Mouse (Mus musculus): ENCODE data around the gene Podxl2. TPM values are rescaled to one million over a fixed set of nuclear protein-coding genes. Genes with fewer than 3 reads are reported as not detected.

Gene Podxl2
- polyA plus RNA-seq, 1 experiment from 2014 or later: 1.6 TPM

- H3K4me2 ChIP-seq (ENCODE audit: low read depth, low read length): peak overlapping the region; percentile 71
- H3K27ac ChIP-seq (ENCODE audit: low read length): peak overlapping the region; percentile 45
- WGBS (ENCODE audit: insufficient replicate concordance): 63% methylated on average over 7 of the region's 7 CpGs
- peak overlapping the region; percentile 74 for H3K4me3 ChIP-seq (ENCODE audit: low read depth, low read length)
- no peak for ATAC-seq (ENCODE audit: low read depth)
- H3K9ac ChIP-seq (ENCODE audit: low read depth, low read length): peak overlapping the region; percentile 67
- peaks cover 43% of the 10 kb centered on the region for H3K4me1 ChIP-seq (ENCODE audit: control insufficient read depth, low read depth, low read length)
- H3K36me3 ChIP-seq (ENCODE audit: control insufficient read depth, insufficient read depth): peaks cover 47% of the 10 kb centered on the region
- no peaks in the 10 kb centered on the region for H3K9me3 ChIP-seq (replicated peaks; ENCODE audit: control insufficient read depth, low read length)
- no peaks in the 10 kb centered on the region for H3K27me3 ChIP-seq (ENCODE audit: control insufficient read depth, insufficient read depth, low read depth, low read length)
Measured at GRCm38 (mm10) chr6:88897246-88897645, 22.4 kb upstream of the Podxl2 start.

DNA sequence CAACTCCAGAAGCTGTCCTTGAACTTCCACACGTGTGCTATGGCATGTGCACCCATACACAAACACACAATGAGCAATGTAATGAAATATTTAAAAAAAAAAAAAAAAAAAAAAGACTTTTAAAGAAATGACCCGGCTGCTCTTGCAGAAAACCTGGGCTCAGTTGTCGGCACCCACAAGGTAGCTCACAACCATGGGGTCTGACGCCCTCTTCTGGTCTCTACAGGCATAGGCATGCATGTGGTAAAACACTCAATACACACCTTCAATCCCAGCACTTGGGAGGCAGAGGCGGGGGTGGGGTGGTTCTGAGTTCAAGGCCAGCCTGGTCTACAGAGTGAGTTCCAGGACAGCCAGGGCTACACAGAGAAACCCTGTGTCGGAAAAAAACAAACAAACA lies 21.1 kb upstream of the Podxl2 start:
- Histone ChIP-seq H3K36me3 (ENCODE audit: control insufficient read depth, insufficient read depth) (peaks cover 60% of the 10 kb centered on the region), H3K9ac (ENCODE audit: low read depth, low read length) (no peak overlapping the region; the same call in 1 of the 2 replicates), H3K4me1 (ENCODE audit: control insufficient read depth, low read depth, low read length) (peaks cover 36% of the 10 kb centered on the region), H3K27ac (ENCODE audit: low read length) (no peak overlapping the region), H3K4me3 (ENCODE audit: low read depth, low read length) (0 out of 2 replicates have a peak overlapping the region, but pooled peaks have one; percentile 7), H3K27me3 (ENCODE audit: control insufficient read depth, insufficient read depth, low read depth, low read length) (no peaks in the 10 kb centered on the region), H3K9me3 (replicated peaks; ENCODE audit: control insufficient read depth, low read length) (no peaks in the 10 kb centered on the region), H3K4me2 (ENCODE audit: low read depth, low read length) (peak overlapping the region; percentile 71)
- WGBS (ENCODE audit: insufficient replicate concordance): 74% methylated on average over 6 of the region's 6 CpGs
- ATAC-seq (ENCODE audit: low read depth): no peak

DNA sequence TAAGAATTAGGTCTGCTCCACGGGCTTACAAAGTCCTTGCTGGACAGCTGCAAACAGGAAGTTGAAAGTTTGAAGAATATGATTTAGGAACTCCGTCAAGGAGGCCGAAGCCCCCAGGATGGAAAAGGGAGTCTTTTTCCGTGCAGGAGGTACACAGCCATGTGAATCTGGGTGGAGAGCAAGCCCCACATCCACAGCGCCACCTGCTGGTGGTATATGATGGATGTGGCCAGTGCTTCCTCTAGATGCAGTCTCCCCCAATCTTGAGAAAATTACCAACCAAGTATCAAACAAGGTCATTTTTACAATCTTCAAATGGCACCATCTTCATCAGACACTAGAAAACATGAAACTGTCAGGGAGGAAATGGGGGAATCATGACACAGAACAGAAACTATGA lies 18.7 kb upstream of the Podxl2 start:
- Histone ChIP-seq H3K4me3 (ENCODE audit: low read depth, low read length) (no peak overlapping the region), H3K36me3 (ENCODE audit: control insufficient read depth, insufficient read depth) (peaks cover 84% of the 10 kb centered on the region), H3K4me1 (ENCODE audit: control insufficient read depth, low read depth, low read length) (peaks cover 38% of the 10 kb centered on the region), H3K4me2 (ENCODE audit: low read depth, low read length) (no peak overlapping the region), H3K27ac (ENCODE audit: low read length) (no peak overlapping the region), H3K9ac (ENCODE audit: low read depth, low read length) (no peak overlapping the region), H3K27me3 (ENCODE audit: control insufficient read depth, insufficient read depth, low read depth, low read length) (no peaks in the 10 kb centered on the region), H3K9me3 (replicated peaks; ENCODE audit: control insufficient read depth, low read length) (no peaks in the 10 kb centered on the region)
- no peak for ATAC-seq (ENCODE audit: low read depth)
- 54% methylated on average over 5 of the region's 5 CpGs for WGBS (ENCODE audit: insufficient replicate concordance)

- Histone ChIP-seq H3K4me1 (ENCODE audit: control insufficient read depth, low read depth, low read length) (peaks cover 20% of the 10 kb centered on the region), H3K27me3 (ENCODE audit: control insufficient read depth, insufficient read depth, low read depth, low read length) (no peaks in the 10 kb centered on the region), H3K36me3 (ENCODE audit: control insufficient read depth, insufficient read depth) (peaks cover 98% of the 10 kb centered on the region), H3K9me3 (replicated peaks; ENCODE audit: control insufficient read depth, low read length) (no peaks in the 10 kb centered on the region), H3K4me3 (ENCODE audit: low read depth, low read length) (no peak overlapping the region), H3K27ac (ENCODE audit: low read length) (no peak overlapping the region), H3K4me2 (ENCODE audit: low read depth, low read length) (no peak overlapping the region), H3K9ac (ENCODE audit: low read depth, low read length) (no peak overlapping the region)
- WGBS (ENCODE audit: insufficient replicate concordance): 82% methylated on average over 7 of the region's 7 CpGs
- ATAC-seq (ENCODE audit: low read depth): no peak
Measured at GRCm38 (mm10) chr6:88890832-88891231, 16.0 kb upstream of the Podxl2 start.

- Histone ChIP-seq H3K4me2 (ENCODE audit: low read depth, low read length) (no peak overlapping the region), H3K9me3 (replicated peaks; ENCODE audit: control insufficient read depth, low read length) (no peaks in the 10 kb centered on the region), H3K27ac (ENCODE audit: low read length) (peak overlapping the region; percentile 27), H3K27me3 (ENCODE audit: control insufficient read depth, insufficient read depth, low read depth, low read length) (no peaks in the 10 kb centered on the region), H3K4me1 (ENCODE audit: control insufficient read depth, low read depth, low read length) (peaks cover 14% of the 10 kb centered on the region), H3K36me3 (ENCODE audit: control insufficient read depth, insufficient read depth) (peaks cover 94% of the 10 kb centered on the region), H3K4me3 (ENCODE audit: low read depth, low read length) (no peak overlapping the region), H3K9ac (ENCODE audit: low read depth, low read length) (no peak overlapping the region)
- ATAC-seq (ENCODE audit: low read depth): peak; percentile 60; the same call in 1 of the 2 replicates
- 73% methylated on average over 13 of the region's 13 CpGs for WGBS (ENCODE audit: insufficient replicate concordance)
Measured at GRCm38 (mm10) chr6:88889410-88890042, 14.7 kb upstream of the Podxl2 start.

DNA sequence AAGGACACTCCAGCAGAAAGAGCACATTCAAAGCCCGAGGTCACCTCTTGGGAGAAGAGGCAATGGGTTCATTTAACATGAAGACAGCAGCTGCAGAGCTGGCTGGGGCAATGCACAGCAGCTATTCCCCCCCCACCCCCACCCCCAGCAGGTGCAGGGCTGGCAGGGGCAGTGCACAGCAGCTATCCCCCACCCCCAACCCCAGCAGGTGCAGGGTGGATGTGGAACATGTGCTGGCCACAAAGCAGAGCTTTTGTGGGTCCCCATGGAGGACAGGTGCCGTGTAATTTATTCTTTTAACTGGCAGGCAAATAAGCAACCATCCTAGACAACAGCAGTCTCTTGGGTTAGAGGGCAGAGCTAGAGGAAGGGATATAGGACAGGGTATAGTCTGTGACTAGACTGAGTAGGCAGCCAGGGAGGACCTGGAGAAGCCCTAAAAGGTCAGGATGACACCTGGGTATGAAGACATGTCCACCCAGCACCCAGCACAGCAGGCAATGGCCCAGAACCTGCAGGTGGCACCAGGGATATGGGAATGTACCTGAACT lies 11.6 kb upstream of the Podxl2 start:
- Histone ChIP-seq H3K9me3 (replicated peaks; ENCODE audit: control insufficient read depth, low read length) (no peaks in the 10 kb centered on the region), H3K4me3 (ENCODE audit: low read depth, low read length) (no peak overlapping the region), H3K4me1 (ENCODE audit: control insufficient read depth, low read depth, low read length) (peaks cover 14% of the 10 kb centered on the region), H3K27me3 (ENCODE audit: control insufficient read depth, insufficient read depth, low read depth, low read length) (no peaks in the 10 kb centered on the region), H3K9ac (ENCODE audit: low read depth, low read length) (no peak overlapping the region), H3K4me2 (ENCODE audit: low read depth, low read length) (no peak overlapping the region), H3K27ac (ENCODE audit: low read length) (no peak overlapping the region), H3K36me3 (ENCODE audit: control insufficient read depth, insufficient read depth) (peaks cover 93% of the 10 kb centered on the region)
- WGBS (ENCODE audit: insufficient replicate concordance): 85% methylated on average over 2 of the region's 2 CpGs
- no peak for ATAC-seq (ENCODE audit: low read depth)

- no peaks in the 10 kb centered on the region for H3K9me3 ChIP-seq (replicated peaks; ENCODE audit: control insufficient read depth, low read length)
- no peaks in the 10 kb centered on the region for H3K27me3 ChIP-seq (ENCODE audit: control insufficient read depth, insufficient read depth, low read depth, low read length)
- peaks cover 11% of the 10 kb centered on the region for H3K4me1 ChIP-seq (ENCODE audit: control insufficient read depth, low read depth, low read length)
- ATAC-seq (ENCODE audit: low read depth): no peak
- H3K9ac ChIP-seq (ENCODE audit: low read depth, low read length): no peak overlapping the region
- 85% methylated on average over 12 of the region's 12 CpGs for WGBS (ENCODE audit: insufficient replicate concordance)
- H3K27ac ChIP-seq (ENCODE audit: low read length): no peak overlapping the region
- no peak overlapping the region for H3K4me3 ChIP-seq (ENCODE audit: low read depth, low read length)
- no peak overlapping the region for H3K4me2 ChIP-seq (ENCODE audit: low read depth, low read length)
- H3K36me3 ChIP-seq (ENCODE audit: control insufficient read depth, insufficient read depth): peaks cover 86% of the 10 kb centered on the region
Measured at GRCm38 (mm10) chr6:88885644-88886416, 11.0 kb upstream of the Podxl2 start.

GRCm38 (mm10) chr6:88884690-88885089 lies 9.8 kb upstream of the Podxl2 start:
- no peaks in the 10 kb centered on the region for H3K9me3 ChIP-seq (replicated peaks; ENCODE audit: control insufficient read depth, low read length)
- no peak overlapping the region for H3K4me3 ChIP-seq (ENCODE audit: low read depth, low read length)
- no peak overlapping the region for H3K27ac ChIP-seq (ENCODE audit: low read length)
- peaks cover 6% of the 10 kb centered on the region for H3K4me1 ChIP-seq (ENCODE audit: control insufficient read depth, low read depth, low read length)
- no peaks in the 10 kb centered on the region for H3K27me3 ChIP-seq (ENCODE audit: control insufficient read depth, insufficient read depth, low read depth, low read length)
- peaks cover 75% of the 10 kb centered on the region for H3K36me3 ChIP-seq (ENCODE audit: control insufficient read depth, insufficient read depth)
- ATAC-seq (ENCODE audit: low read depth): no peak
- no peak overlapping the region for H3K9ac ChIP-seq (ENCODE audit: low read depth, low read length)
- WGBS (ENCODE audit: insufficient replicate concordance): 94% methylated on average over 17 of the region's 17 CpGs
- no peak overlapping the region for H3K4me2 ChIP-seq (ENCODE audit: low read depth, low read length)

DNA sequence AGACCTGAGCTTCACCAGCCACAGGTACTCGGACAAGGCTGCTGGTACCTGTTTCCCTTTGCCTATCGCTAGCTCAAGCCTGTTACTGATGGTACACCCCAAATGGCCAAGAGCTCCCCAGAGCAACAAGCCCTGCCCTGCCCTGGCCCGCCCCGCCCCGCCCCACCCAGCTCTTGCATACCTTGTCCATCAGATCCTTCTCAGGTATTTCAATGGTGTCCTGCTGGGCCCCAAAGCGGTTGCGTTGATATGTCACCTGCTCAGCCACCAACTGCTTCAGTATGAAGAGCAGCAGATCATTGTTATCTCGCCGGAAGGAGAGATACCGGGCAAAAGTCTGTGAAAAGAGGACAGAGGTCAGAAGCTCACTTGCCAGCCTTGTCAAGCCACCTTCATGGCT lies 9.4 kb upstream of the Podxl2 start:
- Histone ChIP-seq H3K36me3 (ENCODE audit: control insufficient read depth, insufficient read depth) (peaks cover 70% of the 10 kb centered on the region), H3K9me3 (replicated peaks; ENCODE audit: control insufficient read depth, low read length) (no peaks in the 10 kb centered on the region), H3K4me2 (ENCODE audit: low read depth, low read length) (no peak overlapping the region), H3K27ac (ENCODE audit: low read length) (no peak overlapping the region), H3K4me3 (ENCODE audit: low read depth, low read length) (no peak overlapping the region), H3K9ac (ENCODE audit: low read depth, low read length) (no peak overlapping the region), H3K4me1 (ENCODE audit: control insufficient read depth, low read depth, low read length) (peaks cover 4% of the 10 kb centered on the region; the same call in 1 of the 2 replicates), H3K27me3 (ENCODE audit: control insufficient read depth, insufficient read depth, low read depth, low read length) (no peaks in the 10 kb centered on the region)
- 85% methylated on average over 10 of the region's 10 CpGs for WGBS (ENCODE audit: insufficient replicate concordance)
- no peak for ATAC-seq (ENCODE audit: low read depth)
